Mouse (Mus musculus) lung, embryonic 14.5 days (tissue): ENCODE results near the gene Oaz2. TPM values are rescaled to one million over a fixed set of nuclear protein-coding genes. Genes with fewer than 3 reads are reported as not detected.
A peak's percentile ranks its signal among the peaks of the same experiment; 100 is the strongest.
"Not testable (repeated sequence)": the region's sequence is repeated elsewhere in the genome, so short reads cannot be mapped to it uniquely, and the experiment has no call there.

Source experiments
- ATAC-seq: fragments of 200-750 bp; cut with Nextera tagmentation; 2 replicates; pipeline ENCODE4 v1.8.0; 2017; ENCODE audit warnings: mild to moderate bottlenecking, moderate TSS enrichment, moderate library complexity; ENCODE audit not compliant: insufficient read depth
- DNase-seq: peaks from one replicate; pipeline ENCODE4 v3.0.0-alpha.2; 2015
- H3K27ac ChIP-seq: fragments of 300-500 bp; sonication (generic); 2 replicates; pipeline ENCODE4 v1.5.1; 2014; ENCODE audit warnings: low read depth, mild to moderate bottlenecking, moderate library complexity
- H3K27me3 ChIP-seq: fragments of 300-500 bp; sonication (generic); 2 replicates; pipeline ENCODE4 v1.6.1; 2014; ENCODE audit warnings: low read length, control low read depth; ENCODE audit not compliant: insufficient read depth
- H3K36me3 ChIP-seq: fragments of 300-500 bp; sonication (generic); 2 replicates; pipeline ENCODE4 v1.6.1; 2014; ENCODE audit warnings: control low read depth; ENCODE audit not compliant: insufficient read depth
- H3K4me1 ChIP-seq: fragments of 300-500 bp; sonication (generic); 2 replicates; pipeline ENCODE4 v1.6.1; 2014; ENCODE audit warnings: antibody characterized with exemption, control low read depth; ENCODE audit not compliant: insufficient read depth
- H3K4me2 ChIP-seq: fragments of 300-500 bp; sonication (generic); 2 replicates; pipeline ENCODE4 v1.6.1; 2014; ENCODE audit warnings: mild to moderate bottlenecking
- H3K4me3 ChIP-seq: fragments of 300-500 bp; sonication (generic); 2 replicates; pipeline ENCODE4 v1.5.1; 2014; ENCODE audit warnings: low read depth, low read length
- H3K9ac ChIP-seq: fragments of 300-500 bp; sonication (generic); 2 replicates; pipeline ENCODE4 v1.6.1; 2014
- H3K9me3 ChIP-seq: fragments of 300-500 bp; sonication (generic); 2 replicates; pipeline ENCODE4 v1.6.1; 2016; ENCODE audit warnings: low read depth, low read length, control low read depth
- CTCF ChIP-seq: IDR thresholded peaks from 2 replicates; pipeline ENCODE4 v1.5.1; 2016; ENCODE audit warnings: antibody characterized with exemption, low read depth
- WGBS: fragments of 180-500 bp; shearing (Covaris S2); extraction: QIAGEN DNeasy Blood & Tissue Kit; methylation state at CpG from one replicate; pipeline ENCODE4 v1.1.7; 2014; 5-methylcytosine and 5-hydroxymethylcytosine counted together
- polyA plus RNA-seq: library from polyadenylated mRNA; unstranded; fragments of >200 nt; fragmentation: Nextera tagmentation; extraction: Ambion mirVana; gene quantifications from 2 replicates; pipeline ENCODE4 v1.2.1, GENCODE M21; 2014

Oaz2 gene
- polyA plus RNA-seq, 1 experiment from 2014 or later = 263 TPM

GRCm38 (mm10) chr9:65684704-65685103, 16.9 kb downstream of the Oaz2 start:
- ATAC-seq (no peak), DNase-seq (no peak)
- no peak overlapping the region for H3K9ac ChIP-seq
- no peak overlapping the region for H3K27ac ChIP-seq
- H3K4me1 ChIP-seq = peaks cover 17% of the 10 kb centered on the region
- H3K27me3 ChIP-seq = no peaks in the 10 kb centered on the region
- no peak overlapping the region for H3K4me2 ChIP-seq
- 79% methylated on average over 2 of the region's 2 CpGs for WGBS
- H3K4me3 ChIP-seq = no peak overlapping the region
- H3K36me3 ChIP-seq = peaks cover 46% of the 10 kb centered on the region
- no peak for TF ChIP-seq CTCF
- no peaks in the 10 kb centered on the region for H3K9me3 ChIP-seq

GRCm38 (mm10) chr9:65689869-65690268, 22.1 kb downstream of the Oaz2 start:
- H3K4me2 ChIP-seq, H3K9me3 ChIP-seq, H3K4me1 ChIP-seq, H3K27ac ChIP-seq, H3K9ac ChIP-seq, ATAC-seq, H3K4me3 ChIP-seq, DNase-seq, H3K27me3 ChIP-seq: not testable (repeated sequence)
- 75% methylated on average over 2 of the region's 2 CpGs for WGBS
- H3K36me3 ChIP-seq = peaks cover 69% of the 10 kb centered on the region

GRCm38 (mm10) chr9:65692466-65692865, 24.7 kb downstream of the Oaz2 start:
- Histone ChIP-seq H3K27ac (peak overlapping the region; percentile 51; the same call in 1 of the 2 replicates), H3K9me3 (no peaks in the 10 kb centered on the region), H3K4me2 (no peak overlapping the region), H3K9ac (no peak overlapping the region), H3K27me3 (no peaks in the 10 kb centered on the region), H3K36me3 (peaks cover 71% of the 10 kb centered on the region), H3K4me1 (no peaks in the 10 kb centered on the region), H3K4me3 (no peak overlapping the region)
- no peak for TF ChIP-seq CTCF
- WGBS = 58% methylated on average over 3 of the region's 3 CpGs
- DNase-seq (no peak), ATAC-seq (no peak)

- TF ChIP-seq CTCF = no peak
- Histone ChIP-seq H3K36me3 (peaks cover 71% of the 10 kb centered on the region), H3K27me3 (no peaks in the 10 kb centered on the region), H3K4me2 (no peak overlapping the region), H3K9me3 (no peaks in the 10 kb centered on the region), H3K4me1 (no peaks in the 10 kb centered on the region), H3K9ac (no peak overlapping the region), H3K27ac (peak overlapping the region; percentile 63; the same call in 1 of the 2 replicates), H3K4me3 (no peak overlapping the region)
- WGBS = 31% methylated on average over 5 of the region's 5 CpGs
- DNase-seq = peak; percentile 51
- ATAC-seq = peak; percentile 37; the same call in 1 of the 2 replicates
Observed at GRCm38 (mm10) chr9:65692959-65693603, 25.3 kb downstream of the Oaz2 start.

- Histone ChIP-seq H3K4me1 (no peaks in the 10 kb centered on the region), H3K9me3 (no peaks in the 10 kb centered on the region), H3K4me3 (no peak overlapping the region), H3K36me3 (peaks cover 80% of the 10 kb centered on the region), H3K27me3 (no peaks in the 10 kb centered on the region), H3K27ac (no peak overlapping the region), H3K9ac (no peak overlapping the region), H3K4me2 (no peak overlapping the region)
- DNase-seq (peak; percentile 73), ATAC-seq (peak; percentile 44; the same call in 1 of the 2 replicates)
- 65% methylated on average over 3 of the region's 3 CpGs for WGBS
- TF ChIP-seq CTCF = peak; percentile 62
Observed at GRCm38 (mm10) chr9:65695646-65696045, 27.8 kb downstream of the Oaz2 start.

GRCm38 (mm10) chr9:65696337-65696736, 28.5 kb downstream of the Oaz2 start:
- Histone ChIP-seq H3K27me3 (no peaks in the 10 kb centered on the region), H3K9ac (no peak overlapping the region), H3K4me2 (no peak overlapping the region), H3K27ac (no peak overlapping the region; the same call in 1 of the 2 replicates), H3K4me3 (no peak overlapping the region), H3K4me1 (no peaks in the 10 kb centered on the region), H3K36me3 (peaks cover 81% of the 10 kb centered on the region), H3K9me3 (no peaks in the 10 kb centered on the region)
- no peak for TF ChIP-seq CTCF
- ATAC-seq (no peak), DNase-seq (peak; percentile 68)

- Histone ChIP-seq H3K27ac (no peak overlapping the region), H3K4me1 (no peaks in the 10 kb centered on the region), H3K9me3 (no peaks in the 10 kb centered on the region), H3K36me3 (peaks cover 87% of the 10 kb centered on the region), H3K4me3 (no peak overlapping the region), H3K4me2 (no peak overlapping the region), H3K27me3 (no peaks in the 10 kb centered on the region), H3K9ac (no peak overlapping the region)
- DNase-seq (no peak), ATAC-seq (no peak)
- 78% methylated on average over 7 of the region's 7 CpGs for WGBS
- no peak for TF ChIP-seq CTCF
Observed at GRCm38 (mm10) chr9:65697356-65697755, 29.6 kb downstream of the Oaz2 start.
